Mouse (Mus musculus) gonadal fat pad, adult 2 months (tissue): ENCODE measurements at regions not wholly inside any gene's neighbourhood (a gene's known extent, or its start where the extent isn't known, plus 50 kb on each side); places are given as distances from the start of the nearest gene placed in this dataset.

ENCODE experiments used
- DNase-seq: peaks from one replicate; pipeline ENCODE4 v3.0.0-alpha.2; 2012; ENCODE audit warnings: low read depth

DNA sequence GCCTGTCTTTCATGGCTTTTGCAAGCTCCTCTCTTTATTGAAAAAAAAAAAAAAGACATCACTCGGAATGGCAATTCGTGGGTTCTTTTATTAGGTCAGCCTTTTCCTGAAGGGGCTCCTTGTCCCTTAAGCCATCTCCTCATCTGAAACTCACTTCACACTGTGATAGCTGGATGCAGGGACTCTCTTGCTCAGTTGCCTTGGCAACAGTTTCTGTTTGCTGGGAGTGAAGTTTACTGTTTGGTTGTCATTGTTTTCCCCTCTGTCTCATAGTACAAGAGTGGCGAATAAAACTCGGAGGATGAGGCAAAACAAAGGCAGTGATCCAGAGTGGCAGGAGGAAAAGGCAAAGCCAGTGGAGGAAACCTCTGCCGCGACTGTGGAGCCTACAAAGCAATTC is 194.6 kb downstream of the Brinp2 start:
- no peak for DNase-seq

DNA sequence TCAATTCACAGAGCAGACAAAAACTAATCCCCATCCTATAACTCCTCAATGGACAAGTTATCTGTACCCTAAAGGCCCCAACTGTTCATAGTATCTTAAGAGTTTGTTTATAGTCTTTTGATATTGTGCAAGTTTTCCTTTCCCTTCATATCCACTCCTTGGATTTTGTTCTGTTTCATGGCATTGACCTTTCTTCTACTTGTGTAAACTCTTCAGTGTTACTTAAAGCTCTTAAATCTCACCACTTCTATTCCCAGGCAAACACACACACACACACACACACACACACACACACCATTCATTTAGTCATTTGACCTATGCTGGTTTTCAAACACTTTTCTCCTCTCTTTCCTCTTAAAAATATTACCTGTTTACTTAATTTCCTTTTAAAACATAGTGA is 192.7 kb downstream of the Brinp2 start:
- no peak for DNase-seq

DNA sequence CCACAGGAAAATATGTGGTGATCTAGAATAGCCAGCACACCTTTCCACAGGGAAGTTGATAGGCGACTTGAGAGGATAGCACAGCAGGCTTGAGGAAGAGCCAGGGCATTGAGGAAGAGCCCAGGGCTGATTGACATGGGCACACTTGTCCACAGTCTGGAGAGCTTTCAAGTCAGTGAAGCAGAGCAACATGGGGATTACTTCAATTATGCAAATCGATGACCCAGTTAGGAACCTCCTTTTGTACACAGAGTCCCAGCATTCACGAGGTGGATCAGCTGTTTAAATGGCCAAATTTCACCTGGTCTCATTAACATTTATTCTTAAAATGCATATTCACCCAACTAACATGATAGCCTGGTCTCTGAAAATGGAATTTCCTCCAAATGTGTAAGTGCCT is 186.1 kb downstream of the Brinp2 start:
- no peak for DNase-seq

DNA sequence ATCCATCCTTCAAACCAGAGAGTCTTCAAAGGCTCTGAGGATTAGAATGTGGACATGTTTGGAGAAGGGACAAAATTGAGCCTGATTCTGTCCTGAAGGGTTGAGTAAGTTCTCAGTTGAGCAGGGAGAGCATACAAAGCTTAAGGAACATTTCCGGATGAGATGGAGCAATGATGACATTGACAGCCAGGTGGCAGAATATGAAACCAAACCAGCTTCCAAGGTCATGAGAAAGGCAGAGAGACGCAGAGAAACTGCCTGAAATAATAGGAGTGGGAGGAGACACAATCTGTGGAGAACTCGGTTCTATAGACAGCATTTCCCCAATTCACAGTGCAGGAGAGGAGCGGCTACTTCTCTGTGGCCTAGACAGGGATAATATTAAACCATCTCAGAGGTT is 176.0 kb downstream of the Brinp2 start:
- DNase-seq: no peak

DNA sequence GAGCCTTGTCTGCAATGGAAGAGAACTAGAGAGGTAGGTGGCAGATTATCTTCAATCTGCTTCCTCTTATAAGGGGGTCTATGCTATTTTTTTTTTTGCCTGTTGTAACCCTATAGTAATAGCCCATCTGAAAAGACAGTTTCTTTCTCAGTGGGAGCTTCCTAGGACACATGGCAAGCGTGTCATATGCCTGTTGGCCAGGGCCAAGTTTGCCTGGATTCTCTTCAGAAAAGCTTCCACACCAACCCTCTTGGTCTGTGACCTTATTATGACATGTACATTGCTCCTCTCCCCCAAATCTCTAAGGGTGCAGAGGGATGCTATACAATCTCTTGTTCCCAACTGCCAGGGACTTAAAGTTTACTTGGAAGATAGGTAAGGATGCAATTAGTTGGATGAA is 174.8 kb downstream of the Brinp2 start:
- no peak for DNase-seq

DNA sequence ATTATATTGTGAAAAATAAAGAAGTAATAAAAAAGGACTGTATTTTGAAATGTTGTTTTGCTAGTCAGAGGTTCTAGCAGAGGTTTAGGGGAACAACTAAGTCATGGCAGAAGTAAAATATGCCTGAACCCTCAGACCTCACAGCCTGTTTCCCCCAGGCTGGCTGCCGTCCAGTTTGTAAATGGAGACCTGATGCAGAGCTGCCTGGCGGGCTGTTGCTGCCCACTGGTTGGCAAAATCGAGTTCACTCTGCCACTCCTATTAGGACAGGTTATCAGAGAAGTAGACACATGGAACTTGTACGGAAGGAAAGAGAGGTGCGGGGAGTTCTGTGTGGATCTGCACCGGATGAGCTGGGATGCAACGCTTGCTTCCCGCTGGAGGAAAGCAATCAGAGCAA is 168.5 kb downstream of the Brinp2 start:
- no peak for DNase-seq

DNA sequence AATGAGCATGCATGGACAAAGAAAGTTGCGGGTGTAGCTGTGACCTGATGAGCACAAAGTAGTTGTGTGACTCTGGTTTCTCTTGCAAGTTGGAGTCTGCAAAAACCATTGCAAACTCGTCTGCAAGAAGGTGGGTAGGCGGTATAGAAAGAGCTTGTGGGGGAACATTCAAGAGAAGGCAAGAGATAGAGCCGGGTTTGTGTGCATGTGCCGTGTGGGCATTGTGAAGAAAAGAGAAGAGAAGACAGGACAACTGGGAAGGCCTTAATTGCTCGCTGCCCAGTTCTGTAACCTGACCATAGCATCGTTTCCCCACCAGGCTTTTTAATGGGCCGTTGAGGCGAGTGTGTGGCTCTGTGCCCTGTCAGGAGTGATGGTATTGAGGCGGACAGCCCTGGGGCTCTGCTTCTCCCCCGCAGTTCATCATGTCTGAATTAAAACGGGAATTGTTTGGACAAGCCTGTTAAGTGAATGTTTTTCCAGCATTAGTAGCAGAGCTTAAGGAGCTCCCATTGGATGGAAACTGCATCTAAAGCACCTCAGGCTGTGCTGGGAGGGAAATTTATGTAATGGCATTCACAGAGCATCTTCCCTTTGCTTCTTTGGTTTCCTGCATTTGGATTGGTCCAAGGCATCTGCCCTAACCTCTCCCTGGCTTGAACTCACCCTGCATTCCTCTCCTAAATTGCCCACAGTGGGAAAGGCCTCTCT is 163.1 kb downstream of the Brinp2 start:
- no peak for DNase-seq

DNA sequence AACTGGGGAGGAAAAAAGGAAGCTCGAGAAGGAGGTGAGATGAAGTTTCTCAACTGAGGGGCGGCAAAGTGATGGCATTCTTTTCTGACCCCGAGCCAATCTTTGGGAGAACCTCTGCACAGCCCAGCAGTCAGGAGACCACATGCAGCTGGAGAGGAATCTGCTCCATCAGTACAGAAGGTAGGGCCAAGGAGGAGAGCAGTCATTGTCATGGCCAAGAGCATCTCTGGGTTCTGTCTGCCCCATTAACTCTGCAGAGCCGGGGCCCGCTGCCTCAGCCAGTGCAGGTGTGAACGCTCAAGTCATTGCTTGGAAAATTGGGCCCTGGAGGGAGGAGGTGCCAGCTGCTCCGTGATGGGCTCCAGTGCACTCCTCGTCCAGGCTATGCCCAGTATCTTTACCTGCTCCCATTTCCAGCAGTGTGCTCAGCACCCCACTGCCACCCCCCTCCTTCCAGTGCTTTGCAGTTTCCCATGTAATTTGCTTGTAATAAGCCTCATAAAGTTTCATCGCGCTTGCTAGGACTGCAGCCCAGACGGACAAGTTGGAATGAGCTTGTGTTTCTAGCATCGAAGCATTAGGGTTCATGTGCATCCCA is 162.1 kb downstream of the Brinp2 start:
- no peak for DNase-seq
